8 mouse cellular contexts compared by ENCODE assay signal in genomic region chr6:114643716-114644115, GRCm38 (mm10). TPM values are rescaled to one million over a fixed set of nuclear protein-coding genes. Genes with fewer than 3 reads are reported as not detected.
DNase-seq lines count a peak whose midpoint lies in the region; ATAC-seq lines count a peak whose summit lies in the region.

No protein-coding gene starts in this region.

- 42% methylated on average over 8 of the region's 8 CpGs for WGBS in kidney, embryonic 14.5 days
- WGBS in hindbrain, embryonic 13.5 days: 48% methylated on average over 8 of the region's 8 CpGs
- 47% methylated on average over 8 of the region's 8 CpGs for WGBS in midbrain, embryonic 13.5 days

- DNase-seq in kidney, adult 11 months: no peak
- peak; percentile 2 for DNase-seq in ZHBTc4 (ENCODE audit: low read depth, low spot score)
- DNase-seq in left cerebral cortex, postnatal 36 days (ENCODE audit: low spot score in 2 of 2): no peak
- DNase-seq in cerebellum, adult 8-10 months: no peak
- no peak for DNase-seq in adrenal gland, adult 8-10 months

- no peak for ATAC-seq in kidney, embryonic 14.5 days (ENCODE audit: low FRiP score, low TSS enrichment)
- ATAC-seq in hindbrain, embryonic 13.5 days (ENCODE audit: low FRiP score): no peak
- ATAC-seq in midbrain, embryonic 13.5 days: no peak

- H3K27ac ChIP-seq in kidney, embryonic 14.5 days (ENCODE audit: low read depth, low read length): no peak overlapping the region
- H3K27ac ChIP-seq in hindbrain, embryonic 13.5 days: 0 out of 2 replicates have a peak overlapping the region, but pooled peaks have one; percentile 24
- no peak overlapping the region for H3K27ac ChIP-seq in midbrain, embryonic 13.5 days

- H3K9ac ChIP-seq in kidney, embryonic 14.5 days (ENCODE audit: low read depth, low read length): peak overlapping the region; percentile 72
- H3K9ac ChIP-seq in hindbrain, embryonic 13.5 days: peak overlapping the region; percentile 78
- peak overlapping the region; percentile 69 for H3K9ac ChIP-seq in midbrain, embryonic 13.5 days (replicated peaks)

- H3K4me2 ChIP-seq in kidney, embryonic 14.5 days (replicated peaks; ENCODE audit: low read depth, low read length): peak overlapping the region; percentile 93
- H3K4me2 ChIP-seq in hindbrain, embryonic 13.5 days: peak overlapping the region; percentile 92
- H3K4me2 ChIP-seq in midbrain, embryonic 13.5 days (replicated peaks): peak overlapping the region; percentile 88

- no peaks in the 10 kb centered on the region for H3K36me3 ChIP-seq in kidney, embryonic 14.5 days (ENCODE audit: control insufficient read depth, insufficient read depth, low read length)
- H3K36me3 ChIP-seq in hindbrain, embryonic 13.5 days: no peaks in the 10 kb centered on the region
- H3K36me3 ChIP-seq in midbrain, embryonic 13.5 days: no peaks in the 10 kb centered on the region

- peak overlapping the region; percentile 77 for H3K4me3 ChIP-seq in kidney, embryonic 14.5 days (ENCODE audit: low read length)
- peak overlapping the region; percentile 66 for H3K4me3 ChIP-seq in hindbrain, embryonic 13.5 days
- peak overlapping the region; percentile 59 for H3K4me3 ChIP-seq in midbrain, embryonic 13.5 days (replicated peaks)

- intact Hi-C loops in left cerebral cortex, postnatal 36 days (cut with DNase I): no loop called here

- no peaks in the 10 kb centered on the region for H3K9me3 ChIP-seq in kidney, embryonic 14.5 days (ENCODE audit: control insufficient read depth, low read length)
- no peaks in the 10 kb centered on the region for H3K9me3 ChIP-seq in hindbrain, embryonic 13.5 days
- H3K9me3 ChIP-seq in midbrain, embryonic 13.5 days: no peaks in the 10 kb centered on the region

- peaks cover 8% of the 10 kb centered on the region; the same call in 1 of the 2 replicates for H3K4me1 ChIP-seq in kidney, embryonic 14.5 days (ENCODE audit: control insufficient read depth, insufficient read depth, low read length)
- peaks cover 15% of the 10 kb centered on the region for H3K4me1 ChIP-seq in hindbrain, embryonic 13.5 days (replicated peaks)
- H3K4me1 ChIP-seq in midbrain, embryonic 13.5 days (replicated peaks): peaks cover 10% of the 10 kb centered on the region

- no peaks in the 10 kb centered on the region for H3K27me3 ChIP-seq in kidney, embryonic 14.5 days (ENCODE audit: control insufficient read depth, insufficient read depth, low read length)
- peaks cover 11% of the 10 kb centered on the region for H3K27me3 ChIP-seq in hindbrain, embryonic 13.5 days
- H3K27me3 ChIP-seq in midbrain, embryonic 13.5 days: no peaks in the 10 kb centered on the region

RNA-seq across cellular contexts. Expression of gene Atg7, which starts 0.8 kb away (rescaled TPM):
- polyA plus RNA-seq in kidney, embryonic 14.5 days (2014; fragmentation: Nextera tagmentation; extraction: Ambion mirVana): 18.8 and 19.4 TPM in 2 replicates
- 18.2 and 20.2 TPM in 2 replicates for polyA plus RNA-seq in hindbrain, embryonic 13.5 days (2015; fragmentation: Nextera tagmentation; extraction: Ambion mirVana)
- polyA plus RNA-seq in midbrain, embryonic 13.5 days (2015; fragmentation: Nextera tagmentation; extraction: Ambion mirVana): 19.1 and 21.0 TPM in 2 replicates
- 10 to 100 TPM; 24.8 to 25.3 TPM for total RNA-seq in left cerebral cortex, postnatal 36 days (2021)
- total RNA-seq in adrenal gland, adult 8-10 months (2022): 10 to 100 TPM; 34.1 to 42.9 (median 39.6) TPM
